Mouse (Mus musculus) cerebellum, adult 2 months (tissue): ENCODE data around the gene Lingo3. TPM values are rescaled to one million over a fixed set of nuclear protein-coding genes. Genes with fewer than 3 reads are reported as not detected.

Experiments
- DNase-seq, 2 experiments: peaks; one replicate each; pipeline ENCODE4 v3.0.0; 2021
- H3K27ac ChIP-seq: fragments of 200-500 bp; 2 replicates; pipeline ENCODE4 v1.5.1; 2012; ENCODE audit warnings: low read length, control low read depth, inconsistent platforms; ENCODE audit not compliant: insufficient read depth
- H3K27me3 ChIP-seq: fragments of 200-500 bp; 2 replicates; pipeline ENCODE4 v1.6.1; 2012; ENCODE audit warnings: inconsistent platforms, mild to moderate bottlenecking, low read length, moderate library complexity; ENCODE audit not compliant: control insufficient read depth, insufficient read depth
- H3K4me1 ChIP-seq: fragments of 200-500 bp; 2 replicates; pipeline ENCODE4 v1.6.1; 2011; ENCODE audit warnings: low read length; ENCODE audit not compliant: control insufficient read depth, insufficient read depth
- H3K4me3 ChIP-seq: fragments of 200-500 bp; replicated peaks from 2 replicates; pipeline ENCODE3; 2011; ENCODE audit warnings: mild to moderate bottlenecking, low read depth, low read length, control low read depth; ENCODE audit not compliant: insufficient read depth
- CTCF ChIP-seq: fragments of 200-500 bp; IDR thresholded peaks from 2 replicates; pipeline ENCODE4 v1.5.1; 2011; ENCODE audit warnings: low read depth, mild to moderate bottlenecking, control low read depth, low read length, moderate library complexity, borderline replicate concordance; ENCODE audit not compliant: insufficient read depth
- POLR2A ChIP-seq: fragments of 200-500 bp; IDR thresholded peaks from 2 replicates; pipeline ENCODE4 v1.6.1; 2011; ENCODE audit warnings: low read length, control low read depth, borderline replicate concordance; ENCODE audit not compliant: insufficient read depth
- WGBS: fragments of 180-500 bp; shearing (Covaris S2); methylation state at CpG from one replicate; pipeline ENCODE4 v1.1.7; 2018; 5-methylcytosine and 5-hydroxymethylcytosine counted together
- polyA plus RNA-seq: library from polyadenylated mRNA; depleted of rRNA; stranded (reverse); fragments of >200 nt; gene quantifications from 2 replicates; pipeline ENCODE4 v1.2.3, GENCODE M21; 2012

Gene Lingo3
- polyA plus RNA-seq, 1 experiment, result 54.4 TPM

GRCm38 (mm10) chr10:80793033-80793784 lies 50.6 kb downstream of the Lingo3 start:
- 27% methylated on average over 13 of the region's 13 CpGs for WGBS
- Histone ChIP-seq H3K27me3 (no peaks in the 10 kb centered on the region), H3K27ac (peak overlapping the region; percentile 96), H3K4me1 (peaks cover 52% of the 10 kb centered on the region), H3K4me3 (no peak overlapping the region)
- TF ChIP-seq CTCF, result no peak
- TF ChIP-seq POLR2A, result no peak
- peak; percentile 75 to 78 for DNase-seq

DNA sequence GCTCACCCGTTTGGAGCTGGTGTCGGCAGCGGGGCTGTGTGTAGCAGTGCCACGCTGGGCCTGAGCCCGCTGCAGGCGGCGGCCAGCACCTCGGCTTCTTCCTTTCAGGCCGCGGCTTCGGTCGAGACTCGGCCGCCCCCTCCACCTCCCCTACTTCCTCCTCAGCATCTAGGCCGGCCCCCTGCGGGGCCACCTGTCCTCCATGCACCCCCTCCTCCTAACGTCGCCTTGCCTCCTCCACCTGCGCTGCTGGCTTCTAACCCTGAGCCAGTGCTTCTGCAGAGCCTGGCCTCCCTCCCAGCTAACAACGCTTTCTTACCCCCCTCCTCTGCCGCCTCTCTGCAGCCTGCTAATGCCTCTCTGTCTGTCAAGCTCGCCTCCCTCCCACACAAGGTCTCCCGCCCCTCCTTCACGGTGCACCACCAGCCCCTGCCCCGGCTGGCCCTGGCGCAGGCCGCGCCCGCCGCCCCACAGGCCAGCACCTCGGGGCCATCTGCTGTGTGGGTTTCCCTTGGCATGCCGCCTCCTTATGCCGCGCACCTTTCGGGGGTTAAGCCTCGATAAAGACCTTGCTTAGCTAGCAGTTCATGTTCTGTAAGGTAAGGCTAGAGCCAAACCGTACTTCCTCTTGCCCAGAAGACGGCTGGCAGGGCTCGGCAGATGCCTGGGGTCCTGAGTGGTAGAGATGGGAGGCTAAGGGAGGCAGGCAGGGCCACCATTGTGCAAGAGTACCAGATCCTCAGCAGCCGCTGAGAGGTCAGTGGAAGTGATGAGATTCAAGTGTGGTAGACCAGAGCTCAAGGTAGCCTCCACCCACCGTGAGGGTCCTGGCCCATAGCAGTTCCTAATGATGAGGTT lies 51.4 kb downstream of the Lingo3 start:
- Histone ChIP-seq H3K27ac (peak overlapping the region; percentile 96), H3K27me3 (no peaks in the 10 kb centered on the region), H3K4me3 (no peak overlapping the region), H3K4me1 (peaks cover 56% of the 10 kb centered on the region)
- WGBS, result 9% methylated on average over 41 of the region's 41 CpGs
- peak; percentile 83 to 84 for DNase-seq
- 0 out of 2 replicates have a peak, but pooled peaks have one; percentile 25 for TF ChIP-seq POLR2A
- TF ChIP-seq CTCF, result no peak

GRCm38 (mm10) chr10:80791476-80792174 lies 52.2 kb downstream of the Lingo3 start:
- DNase-seq, result no peak
- TF ChIP-seq CTCF (no peak), POLR2A (no peak)
- H3K4me3 ChIP-seq, result no peak overlapping the region
- peaks cover 57% of the 10 kb centered on the region for H3K4me1 ChIP-seq
- H3K27ac ChIP-seq, result peak overlapping the region; percentile 96
- no peaks in the 10 kb centered on the region for H3K27me3 ChIP-seq
- WGBS, result 24% methylated on average over 33 of the region's 33 CpGs

DNA sequence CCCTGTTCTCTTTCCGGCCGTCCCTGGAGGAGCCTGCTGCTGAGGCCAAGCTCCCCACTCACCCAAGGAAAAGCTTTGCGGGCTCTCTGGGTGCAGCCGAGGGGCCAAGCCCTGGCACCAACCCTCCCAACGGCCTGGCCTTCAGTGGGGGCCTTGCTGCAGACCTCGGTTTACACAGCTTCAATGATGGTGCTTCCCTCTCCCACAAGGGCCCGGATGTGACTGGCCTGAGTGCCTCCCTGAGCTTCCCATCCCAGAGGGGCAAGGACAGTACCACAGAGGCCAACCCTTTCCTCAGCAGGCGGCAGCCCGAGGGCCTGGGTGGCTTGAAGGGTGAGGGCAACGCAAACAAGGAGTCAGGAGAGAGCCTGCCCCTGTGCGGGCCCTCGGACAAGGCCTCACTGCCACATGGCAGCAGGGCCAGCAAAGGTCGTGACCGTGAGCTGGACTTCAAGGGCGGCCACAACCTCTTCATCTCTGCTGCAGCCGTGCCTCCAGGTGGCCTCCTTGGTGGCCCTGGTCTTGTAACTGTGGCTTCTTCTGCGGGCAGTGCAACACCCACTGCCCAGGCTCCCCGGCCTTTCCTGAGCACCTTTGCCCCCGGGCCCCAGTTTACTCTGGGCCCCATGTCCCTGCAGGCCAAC lies 53.0 kb downstream of the Lingo3 start:
- H3K27me3 ChIP-seq, result no peaks in the 10 kb centered on the region
- TF ChIP-seq POLR2A, result no peak
- TF ChIP-seq CTCF, result no peak
- peaks cover 57% of the 10 kb centered on the region for H3K4me1 ChIP-seq
- H3K4me3 ChIP-seq, result no peak overlapping the region
- DNase-seq, result peak in 1 of 2 experiments; percentile 31
- 87% methylated on average over 19 of the region's 19 CpGs for WGBS
- H3K27ac ChIP-seq, result peak overlapping the region; percentile 96

DNA sequence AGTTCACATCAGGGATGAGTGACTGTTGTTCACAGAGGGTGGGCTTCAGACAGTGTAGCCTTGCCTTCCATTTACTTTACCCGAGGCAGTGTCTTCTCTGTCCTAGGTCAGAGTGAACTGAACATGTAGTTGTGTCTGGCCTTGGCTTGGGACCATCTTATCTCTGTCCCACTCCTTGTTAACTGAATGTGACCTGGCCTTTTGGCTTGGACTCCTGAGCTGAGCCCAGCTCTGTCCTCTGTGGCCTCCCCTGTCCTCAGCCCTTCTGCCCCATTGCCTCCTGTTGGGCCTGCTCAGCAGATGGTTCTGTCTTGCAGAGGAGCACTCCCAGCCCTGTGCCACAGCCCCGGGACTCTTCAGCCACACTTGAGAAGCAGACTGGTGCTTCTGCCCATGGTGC lies 56.3 kb downstream of the Lingo3 start:
- H3K27ac ChIP-seq, result no peak overlapping the region
- H3K4me3 ChIP-seq, result no peak overlapping the region
- DNase-seq, result no peak
- H3K4me1 ChIP-seq, result peaks cover 47% of the 10 kb centered on the region
- no peak for TF ChIP-seq POLR2A
- no peak for TF ChIP-seq CTCF
- H3K27me3 ChIP-seq, result no peaks in the 10 kb centered on the region
- WGBS, result 49% methylated on average over 2 of the region's 2 CpGs

GRCm38 (mm10) chr10:80785963-80786362 lies 57.9 kb downstream of the Lingo3 start:
- no peaks in the 10 kb centered on the region for H3K27me3 ChIP-seq
- H3K4me1 ChIP-seq, result peaks cover 31% of the 10 kb centered on the region
- WGBS, result 27% methylated on average over 11 of the region's 11 CpGs
- peak in 1 of 2 experiments; percentile 55 for DNase-seq
- peak overlapping the region; percentile 37 for H3K27ac ChIP-seq
- TF ChIP-seq POLR2A (no peak), CTCF (no peak)
- no peak overlapping the region for H3K4me3 ChIP-seq

GRCm38 (mm10) chr10:80784871-80785270 lies 59.0 kb downstream of the Lingo3 start:
- H3K27ac ChIP-seq, result no peak overlapping the region
- no peak overlapping the region for H3K4me3 ChIP-seq
- WGBS, result 59% methylated on average over 12 of the region's 12 CpGs
- TF ChIP-seq CTCF, result no peak
- DNase-seq, result no peak
- no peaks in the 10 kb centered on the region for H3K27me3 ChIP-seq
- H3K4me1 ChIP-seq, result peaks cover 21% of the 10 kb centered on the region
